ENCODE assay signal across 18 mouse cellular contexts in the genomic region with DNA sequence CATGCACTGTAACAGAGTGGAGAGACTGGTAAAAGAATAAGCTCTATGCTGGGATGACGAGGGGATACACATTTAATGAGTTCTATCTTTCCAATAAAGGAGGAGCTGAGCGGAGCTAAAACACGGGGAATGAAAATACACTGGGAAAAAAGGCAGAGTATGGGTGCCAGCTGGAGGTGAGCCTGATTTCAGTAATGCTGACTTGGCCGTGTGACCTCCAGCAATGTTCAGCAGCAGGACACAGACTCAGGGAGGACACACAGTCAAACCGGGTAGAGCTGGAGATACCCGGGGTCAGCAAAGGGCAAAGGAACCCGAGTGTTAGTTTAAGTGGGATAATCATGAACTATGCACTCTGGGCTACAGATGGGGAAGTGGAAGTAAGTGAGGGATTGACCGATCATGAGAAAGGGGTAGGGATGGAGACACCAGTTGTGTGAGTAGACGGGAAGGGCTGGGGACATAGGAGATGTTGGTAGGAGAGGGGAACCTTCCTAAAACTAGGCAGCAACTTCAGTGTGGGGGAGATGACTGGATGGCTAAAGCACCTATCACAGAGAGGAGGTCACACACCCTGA. TPM values are rescaled to one million over a fixed set of nuclear protein-coding genes. Genes with fewer than 3 reads are reported as not detected.
DNase-seq lines count a peak whose midpoint lies in the region; TF ChIP-seq lines count a peak whose summit lies in the region.
"Had no signal": no experiment of that assay in that cellular context is flagged by ENCODE, and none has a peak within 500 bp of the region (broad histone marks: within the 10 kb centered on the region; RNA-seq: fewer than 3 reads in every experiment).

No protein-coding gene starts in this region.

- no peak for TF ChIP-seq CTCF in lung, adult 2 months (IDR thresholded peaks at IDR 0.05; ENCODE audit: insufficient read depth, low read length)

- no peak overlapping the region for H3K27ac ChIP-seq in heart, embryonic 10.5 days
- H3K27ac ChIP-seq: heart, embryonic 13.5 days; hindbrain, embryonic 15.5 days had no signal

- peaks cover 37% of the 10 kb centered on the region for H3K36me3 ChIP-seq in heart, embryonic 10.5 days

- no peak for TF ChIP-seq POLR2A in lung, adult 2 months (IDR thresholded peaks at IDR 0.05; ENCODE audit: borderline replicate concordance, extremely low read depth, low read depth, low read length)

- WGBS in heart, embryonic 10.5 days, result 80% methylated on average over 9 of the region's 9 CpGs
- 75% methylated on average over 9 of the region's 9 CpGs for WGBS in lung, adult 2 months

- peak; percentile 93 for DNase-seq in heart, adult 11 months
- no peak for DNase-seq in heart, embryonic 10.5 days (ENCODE audit: low spot score)
- peak; percentile 24 for DNase-seq in lung, postnatal 10 days
- no peak for DNase-seq in lung, adult 2 months
- peak; percentile 46 for DNase-seq in gastrocnemius, postnatal 14 days
- peak; percentile 41 to 65 for DNase-seq in kidney, postnatal 36 days
- DNase-seq in cerebellum, adult 9-10 months, result no peak
- DNase-seq in embryo, embryonic 10 days (ENCODE audit: low spot score), result no peak
- DNase-seq: cerebellum, adult 9-11 months; thymus, adult 2 months had no signal

- no peaks in the 10 kb centered on the region for H3K4me1 ChIP-seq in heart, embryonic 10.5 days
- H3K4me1 ChIP-seq in lung, adult 2 months (ENCODE audit: control insufficient read depth, insufficient read depth, low read length), result no peaks in the 10 kb centered on the region; the same call in 1 of the 2 replicates
- H3K4me1 ChIP-seq: heart, embryonic 13.5 days had no signal

- H3K27me3 ChIP-seq in heart, embryonic 10.5 days (ENCODE audit: insufficient read depth, poor library complexity, severe bottlenecking), result no peaks in the 10 kb centered on the region
- H3K27me3 ChIP-seq: heart, embryonic 13.5 days; hindbrain, embryonic 15.5 days had no signal

- H3K4me3 ChIP-seq in heart, embryonic 10.5 days, result no peak overlapping the region
- H3K4me3 ChIP-seq in lung, adult 2 months (replicated peaks; ENCODE audit: extremely low read depth, low read depth, low read length), result no peak overlapping the region
- H3K4me3 ChIP-seq: heart, embryonic 13.5 days; hindbrain, embryonic 15.5 days; myocyte had no signal

- H3K9me3 ChIP-seq in heart, embryonic 10.5 days, result no peaks in the 10 kb centered on the region
- H3K9me3 ChIP-seq: heart, embryonic 13.5 days; hindbrain, embryonic 15.5 days had no signal

- intact Hi-C loops in gastrocnemius, postnatal 14 days (cut with DNase I; ENCODE audit: low total_unique reads), result no loop called here

RNA-seq across cellular contexts. Expression of gene Fam102b, which starts 37.3 kb away (rescaled TPM):
- 4.6 and 5.6 TPM in 2 replicates for polyA plus RNA-seq in heart, embryonic 10.5 days (2016; fragmentation: Nextera tagmentation; extraction: Ambion mirVana)
- 7.5 and 10.7 TPM in 2 replicates for polyA plus RNA-seq in lung, adult 2 months (2012; rRNA removed)
- 10 to 100 TPM; 11.7 to 18.5 TPM for total RNA-seq in gastrocnemius, postnatal 14 days (2021)

RNA-seq across cellular contexts. Expression of gene Gm9857, which starts 49.8 kb away (rescaled TPM):
- not detected in 2 replicates for polyA plus RNA-seq in heart, embryonic 10.5 days (2016; fragmentation: Nextera tagmentation; extraction: Ambion mirVana)
- polyA plus RNA-seq in lung, adult 2 months (2012; rRNA removed), result not detected in 2 replicates
- total RNA-seq in gastrocnemius, postnatal 14 days (2021), result not detected
- total RNA-seq: left cerebral cortex, adult 18-20 months had no signal
- polyA plus RNA-seq: C2C12; heart, embryonic 13.5 days; hindbrain, embryonic 15.5 days; large intestine, adult 2 months; limb, embryonic 11.5 days; liver, embryonic 16.5 days; myocyte had no signal

RNA-seq across cellular contexts. Expression of gene Henmt1, which starts 50.4 kb away (rescaled TPM):
- polyA plus RNA-seq in heart, embryonic 10.5 days (2016; fragmentation: Nextera tagmentation; extraction: Ambion mirVana), result 0.18 and 0.33 TPM in 2 replicates
- 0.19 TPM in 1 of 2 replicates, not detected in the other for polyA plus RNA-seq in lung, adult 2 months (2012; rRNA removed)
- total RNA-seq in gastrocnemius, postnatal 14 days (2021), result not detected
- polyA plus RNA-seq: heart, embryonic 13.5 days; large intestine, adult 2 months; liver, embryonic 16.5 days; myocyte had no signal

Comparison
In these comparisons a context has a peak if more than half of its experiments do, and no peak if none do; other contexts are left out.
1. DNase-seq: peak in heart, adult 11 months (single experiment), lung, postnatal 10 days (single experiment), gastrocnemius, postnatal 14 days (single experiment) and kidney, postnatal 36 days (2 of 2); none in heart, embryonic 10.5 days (single experiment), lung, adult 2 months (single experiment), cerebellum, adult 9-10 months (single experiment) and embryo, embryonic 10 days (single experiment).